Mouse (Mus musculus) CH12.LX (cell line): ENCODE measurements around the gene Phpt1. TPM values are rescaled to one million over a fixed set of nuclear protein-coding genes. Genes with fewer than 3 reads are reported as not detected.

Experiments
- DNase-seq: peaks from one replicate; pipeline ENCODE4 v3.0.0-alpha.2; 2013; ENCODE audit errors: extremely low read depth
- H3K27ac ChIP-seq: 2 replicates; pipeline ENCODE4 v1.5.1; 2012; ENCODE audit warnings: low read depth, mild to moderate bottlenecking, control low read depth, moderate library complexity; ENCODE audit not compliant: insufficient read depth
- H3K27me3 ChIP-seq: replicated peaks from 2 replicates; pipeline ENCODE3; 2012; ENCODE audit warnings: inconsistent platforms
- H3K36me3 ChIP-seq, 2 experiments: replicated peaks in 1 of 2; 2 replicates each; pipeline versions ENCODE3 to v1.6.1; 2012; ENCODE audit warnings: inconsistent platforms in 1 of 2, low read length in 1 of 2, mild to moderate bottlenecking in 1 of 2, mixed read lengths in 1 of 2, moderate library complexity in 1 of 2; ENCODE audit not compliant: control insufficient read depth in 1 of 2, insufficient read depth in 1 of 2
- H3K4me1 ChIP-seq, 2 experiments: 2 replicates each; pipeline ENCODE4 v1.6.1; 2012; ENCODE audit warnings: inconsistent platforms in 1 of 2, moderate library complexity in 1 of 2; ENCODE audit not compliant: insufficient read depth in 2 of 2, control insufficient read depth in 1 of 2
- H3K4me2 ChIP-seq: 2 replicates; pipeline ENCODE4 v1.6.1; 2012; ENCODE audit warnings: low read depth, mild to moderate bottlenecking, control low read depth; ENCODE audit not compliant: poor library complexity, insufficient read depth, severe bottlenecking
- H3K4me3 ChIP-seq, 3 experiments: fragments of 150-350 bp in 1 of 3; sonication (generic) in 1 of 3; replicated peaks in 1 of 3; 2 replicates each; pipeline versions ENCODE3 to v1.5.1; 2011 to 2012; ENCODE audit warnings: low read depth in 2 of 3, low read length in 2 of 3, mild to moderate bottlenecking in 2 of 3, moderate library complexity in 2 of 3, control low read depth in 1 of 3, improper control_type of control experiment in 1 of 3, inconsistent platforms in 1 of 3, mixed read lengths in 1 of 3; ENCODE audit not compliant: poor library complexity in 1 of 3
- H3K79me2 ChIP-seq: replicated peaks from 2 replicates; pipeline ENCODE4 v1.6.1; 2012; ENCODE audit warnings: mild to moderate bottlenecking, moderate library complexity; ENCODE audit not compliant: control insufficient read depth, poor library complexity, insufficient read depth, severe bottlenecking; ENCODE audit errors: extremely low read depth
- H3K9ac ChIP-seq: 2 replicates; pipeline ENCODE4 v1.6.1; 2012; ENCODE audit warnings: low read depth, mild to moderate bottlenecking, control low read depth, moderate library complexity; ENCODE audit not compliant: insufficient read depth
- H3K9me3 ChIP-seq: replicated peaks from 2 replicates; pipeline ENCODE3; 2012; ENCODE audit warnings: low read length, inconsistent platforms, mixed read lengths
- CHD1 ChIP-seq: IDR thresholded peaks from 2 replicates; pipeline ENCODE4 v1.6.1; 2012; ENCODE audit warnings: low read depth, low read length, improper control_type of control experiment, inconsistent platforms
- E2F4 ChIP-seq: IDR thresholded peaks from 2 replicates; pipeline ENCODE4 v1.6.1; 2011; ENCODE audit warnings: low read depth, low read length, improper control_type of control experiment; ENCODE audit not compliant: insufficient replicate concordance
- GABPA ChIP-seq: IDR thresholded peaks from 2 replicates; pipeline ENCODE4 v1.6.1; 2012; ENCODE audit warnings: low read depth, low read length, improper control_type of control experiment, inconsistent platforms; ENCODE audit not compliant: insufficient replicate concordance
- HCFC1 ChIP-seq: IDR thresholded peaks from 2 replicates; pipeline ENCODE4 v1.6.1; 2012; ENCODE audit warnings: low read depth, mild to moderate bottlenecking, inconsistent platforms, low read length, improper control_type of control experiment
- JUND ChIP-seq: conservative IDR thresholded peaks from 2 replicates; pipeline ENCODE4 v1.6.1; 2011; ENCODE audit warnings: low read depth, low read length, improper control_type of control experiment
- KAT2A ChIP-seq: IDR thresholded peaks from 2 replicates; pipeline ENCODE4 v1.6.1; 2012; ENCODE audit warnings: low read length, improper control_type of control experiment, inconsistent platforms; ENCODE audit not compliant: insufficient replicate concordance
- MEF2A ChIP-seq: IDR thresholded peaks from 2 replicates; pipeline ENCODE4 v1.6.1; 2014; ENCODE audit warnings: low read depth, mild to moderate bottlenecking, inconsistent platforms, low read length, improper control_type of control experiment, borderline replicate concordance
- MXI1 ChIP-seq: IDR thresholded peaks from 2 replicates; pipeline ENCODE4 v1.6.1; 2011; ENCODE audit warnings: mild to moderate bottlenecking, low read depth, low read length, improper control_type of control experiment
- MYC ChIP-seq: IDR thresholded peaks from 2 replicates; pipeline ENCODE4 v1.6.1; 2011; ENCODE audit warnings: low read depth, mild to moderate bottlenecking, improper control_type of control experiment, low read length
- NELFE ChIP-seq: IDR thresholded peaks from 2 replicates; pipeline ENCODE4 v1.6.1; 2011; ENCODE audit warnings: low read depth, low read length, improper control_type of control experiment
- POLR2A ChIP-seq: IDR thresholded peaks from 2 replicates; pipeline ENCODE4 v1.6.1; 2011; ENCODE audit warnings: low read depth, mild to moderate bottlenecking, improper control_type of control experiment, low read length
- POLR2AphosphoS2 ChIP-seq: IDR thresholded peaks from 2 replicates; pipeline ENCODE4 v1.6.1; 2011; ENCODE audit warnings: low read depth, low read length, improper control_type of control experiment
- SMC3 ChIP-seq: IDR thresholded peaks from 2 replicates; pipeline ENCODE4 v1.6.1; 2011; ENCODE audit warnings: low read depth, low read length, improper control_type of control experiment
- TCF12 ChIP-seq: IDR thresholded peaks from 2 replicates; pipeline ENCODE4 v1.6.1; 2014; ENCODE audit warnings: low read depth, mild to moderate bottlenecking, inconsistent platforms, low read length, improper control_type of control experiment
- USF2 ChIP-seq: conservative IDR thresholded peaks from 2 replicates; pipeline ENCODE4 v1.6.1; 2011; ENCODE audit warnings: low read depth, low read length, improper control_type of control experiment
- ZMIZ1 ChIP-seq: IDR thresholded peaks from 2 replicates; pipeline ENCODE4 v1.6.1; 2012; ENCODE audit warnings: low read depth, mild to moderate bottlenecking, inconsistent platforms, low read length, improper control_type of control experiment
- dilution Hi-C: fragments of 300-500 bp; cut with MboI; formaldehyde crosslinking; loops from 2 replicates; pipeline ENCODE4 v1.14.3; 2020; ENCODE audit warnings: low sequenced_read_pairs; ENCODE audit not compliant: extremely low pct_unique_long_range_greater_than_20kb, extremely low pct_ligation_motif_present
- in situ Hi-C: fragments of 300-500 bp; cut with MboI; formaldehyde crosslinking; loops from 3 replicates; pipeline ENCODE4 v1.14.3; 2019; ENCODE audit warnings: low sequenced_read_pairs, low pct_ligation_motif_present, low pct_unique_long_range_greater_than_20kb, mixed read lengths
- polyA plus RNA-seq: library from polyadenylated mRNA; unstranded; fragments of >175 nt; gene quantifications from 2 replicates; pipeline ENCODE4 v1.2.1, GENCODE M21; 2012; ENCODE audit warnings: low read depth; ENCODE audit not compliant: insufficient read length
- total RNA-seq, 2 experiments: library from RNA; depleted of rRNA; stranded (reverse); fragments of 300-350 nt in 1 of 2; fragments of >200 nt in 1 of 2; gene quantifications; 2 replicates each; pipeline ENCODE4 v1.2.3; 2012 to 2014

The Phpt1 gene
- total and polyA plus RNA-seq, 3 experiments, result 37.9 to 66.9 (median 46.6) TPM

DNA sequence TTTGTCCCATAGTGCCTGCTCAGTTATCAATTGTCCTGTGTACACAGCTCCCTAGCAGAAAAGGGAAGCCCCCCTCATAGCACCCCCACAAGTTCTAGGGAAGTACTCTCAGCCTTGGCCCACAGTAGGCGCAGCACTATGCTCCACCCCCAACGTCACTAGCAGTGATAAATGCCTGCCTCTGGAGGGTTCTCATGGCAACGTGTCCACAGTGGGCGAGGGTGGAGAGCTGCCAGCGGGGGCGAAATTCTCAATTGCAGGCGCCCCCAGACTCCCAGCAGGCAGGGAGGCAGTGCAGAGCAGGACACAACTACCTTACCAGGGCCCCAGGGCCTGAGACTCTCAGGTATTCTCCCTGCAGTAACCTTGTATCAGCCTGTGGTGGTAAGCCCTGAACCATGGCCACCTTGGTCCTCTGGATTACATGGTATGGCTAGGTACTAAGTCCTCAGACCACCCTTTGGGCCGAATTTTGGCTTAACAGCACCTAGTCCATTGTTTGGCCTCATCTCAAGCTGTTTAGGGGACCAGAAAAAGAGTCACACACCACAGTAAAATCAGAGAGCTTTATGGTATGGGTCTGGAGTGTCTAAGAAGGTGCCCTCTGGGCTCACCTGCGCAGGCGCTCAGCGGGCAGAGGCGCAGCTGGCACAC is 7.6 kb upstream of the Phpt1 start:
- TF ChIP-seq SMC3, result no peak
- TF ChIP-seq TCF12, result no peak
- no peak for TF ChIP-seq ZMIZ1
- no peak for TF ChIP-seq CHD1
- TF ChIP-seq JUND, result no peak
- TF ChIP-seq HCFC1, result no peak
- Histone ChIP-seq H3K79me2 (no peaks in the 10 kb centered on the region), H3K36me3 (peaks cover 46 to 80% of the 10 kb centered on the region in 2 experiments), H3K27me3 (no peaks in the 10 kb centered on the region), H3K9me3 (peaks cover 26% of the 10 kb centered on the region), H3K4me1 (peaks cover 5 to 24% of the 10 kb centered on the region in 2 experiments; a peak in 3 of 4 replicates), H3K4me2 (no peak overlapping the region), H3K4me3 (no peak overlapping the region), H3K9ac (no peak overlapping the region), H3K27ac (no peak overlapping the region)
- in situ Hi-C loops, result no loop called here
- dilution Hi-C loops, result no loop called here
- DNase-seq, result no peak

DNA sequence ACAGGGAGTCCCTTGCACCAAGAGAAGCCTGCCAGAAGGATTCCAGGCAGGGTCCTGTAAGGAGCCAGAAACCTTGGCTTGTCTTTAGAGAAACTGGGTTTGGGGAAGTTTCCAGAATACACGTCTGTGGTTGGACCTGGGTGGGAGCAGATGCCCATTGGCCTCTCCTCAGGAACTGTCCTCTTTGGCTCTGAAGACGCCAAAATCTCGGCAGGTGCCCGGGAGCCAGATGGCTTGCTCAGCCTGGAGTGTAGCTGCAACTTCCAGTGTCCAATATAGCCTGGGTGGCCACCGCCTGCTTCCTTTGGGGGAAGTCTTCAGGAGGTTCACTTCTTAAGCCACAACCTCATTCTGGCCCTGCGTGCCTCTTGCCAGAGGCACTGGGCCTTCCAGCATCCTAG is 6.9 kb upstream of the Phpt1 start:
- H3K9ac ChIP-seq, result no peak overlapping the region
- in situ Hi-C loops, result no loop called here
- no peak overlapping the region for H3K27ac ChIP-seq
- no peak for DNase-seq
- no peaks in the 10 kb centered on the region for H3K79me2 ChIP-seq
- no peak overlapping the region for H3K4me3 ChIP-seq
- dilution Hi-C loops, result no loop called here
- peaks cover 5 to 24% of the 10 kb centered on the region in 2 experiments; a peak in 3 of 4 replicates for H3K4me1 ChIP-seq
- peaks cover 33% of the 10 kb centered on the region for H3K9me3 ChIP-seq
- no peaks in the 10 kb centered on the region for H3K27me3 ChIP-seq
- no peak for TF ChIP-seq MEF2A
- no peak for TF ChIP-seq POLR2AphosphoS2
- TF ChIP-seq E2F4, result no peak
- TF ChIP-seq USF2, result no peak
- no peak for TF ChIP-seq MXI1
- no peak for TF ChIP-seq JUND
- TF ChIP-seq MYC, result no peak
- TF ChIP-seq KAT2A, result no peak
- TF ChIP-seq POLR2A, result no peak
- no peak for TF ChIP-seq GABPA
- no peak for TF ChIP-seq NELFE
- peaks cover 46 to 80% of the 10 kb centered on the region in 2 experiments for H3K36me3 ChIP-seq
- H3K4me2 ChIP-seq, result no peak overlapping the region
